Mouse (Mus musculus): ENCODE measurements around the gene Rab11b.

- TF ChIP-seq GATA1 (IDR thresholded peaks at IDR 0.05; ENCODE audit: low read depth, low read length) (no peak), POLR2A (IDR thresholded peaks at IDR 0.05; ENCODE audit: control insufficient read depth in 1 of 2, insufficient read depth in 1 of 2, low read depth in 1 of 2, low read length in 2 of 2, poor library complexity in 1 of 2) (no peak), CTCF (IDR thresholded peaks at IDR 0.05 in 2 of 3, conservative IDR thresholded peaks at IDR 0.05 in 1 of 3; ENCODE audit: control insufficient read depth in 1 of 3, insufficient read depth in 1 of 3, low read depth in 2 of 3, low read length in 3 of 3, poor library complexity in 1 of 3, severe bottlenecking in 1 of 3) (no peak), EP300 (IDR thresholded peaks at IDR 0.05; ENCODE audit: low read depth in 1 of 2, low read length in 2 of 2) (no peak), SIN3A (IDR thresholded peaks at IDR 0.05; ENCODE audit: low read length) (no peak), MEF2A (IDR thresholded peaks at IDR 0.05; ENCODE audit: extremely low read depth, insufficient replicate concordance, low read depth, low read length, poor library complexity, severe bottlenecking) (no peak), ZNF384 (IDR thresholded peaks at IDR 0.05; ENCODE audit: low read depth, low read length) (no peak), CHD1 (IDR thresholded peaks at IDR 0.05; ENCODE audit: low read depth, low read length) (no peak), POLR2AphosphoS2 (IDR thresholded peaks at IDR 0.05; ENCODE audit: low read length) (no peak)
Observed at GRCm38 (mm10) chr17:33773426-33773825, 13.1 kb upstream of the Rab11b start.
